Mouse (Mus musculus) stomach, embryonic 15.5 days (tissue): ENCODE measurements around the gene Car10. TPM values are rescaled to one million over a fixed set of nuclear protein-coding genes. Genes with fewer than 3 reads are reported as not detected.

Source experiments
- ATAC-seq: fragments of 200-750 bp; cut with Nextera tagmentation; 2 replicates; pipeline ENCODE4 v1.8.0; 2017; ENCODE audit warnings: low read depth, moderate number of reproducible peaks, moderate TSS enrichment; ENCODE audit not compliant: insufficient read depth, low FRiP score
- H3K27ac ChIP-seq: fragments of 300-500 bp; sonication (generic); 2 replicates; pipeline ENCODE4 v1.5.1; 2015; ENCODE audit warnings: mild to moderate bottlenecking, inconsistent platforms
- H3K27me3 ChIP-seq: fragments of 300-500 bp; sonication (generic); replicated peaks from 2 replicates; pipeline ENCODE4 v1.6.1; 2015; ENCODE audit warnings: inconsistent platforms
- H3K36me3 ChIP-seq: fragments of 300-500 bp; sonication (generic); 2 replicates; pipeline ENCODE4 v1.6.1; 2015; ENCODE audit warnings: inconsistent platforms
- H3K4me1 ChIP-seq: fragments of 300-500 bp; sonication (generic); 2 replicates; pipeline ENCODE4 v1.6.1; 2015; ENCODE audit warnings: inconsistent platforms
- H3K4me2 ChIP-seq: fragments of 300-500 bp; sonication (generic); 2 replicates; pipeline ENCODE4 v1.6.1; 2015; ENCODE audit warnings: mild to moderate bottlenecking, inconsistent platforms
- H3K4me3 ChIP-seq: fragments of 300-500 bp; sonication (generic); replicated peaks from 2 replicates; pipeline ENCODE4 v1.5.1; 2015; ENCODE audit warnings: inconsistent platforms
- H3K9ac ChIP-seq: fragments of 300-500 bp; sonication (generic); 2 replicates; pipeline ENCODE4 v1.6.1; 2015; ENCODE audit warnings: inconsistent platforms
- H3K9me3 ChIP-seq: fragments of 300-500 bp; sonication (generic); 2 replicates; pipeline ENCODE4 v1.6.1; 2016; ENCODE audit warnings: inconsistent platforms
- WGBS: fragments of 180-500 bp; shearing (Covaris S2); methylation state at CpG from one replicate; pipeline ENCODE4 v1.1.7; 2015; 5-methylcytosine and 5-hydroxymethylcytosine counted together
- polyA plus RNA-seq: library from polyadenylated mRNA; unstranded; fragments of >200 nt; fragmentation: Nextera tagmentation; extraction: Ambion mirVana; gene quantifications from 2 replicates; pipeline ENCODE4 v1.2.1, GENCODE M21; 2015

Gene Car10
- polyA plus RNA-seq, 1 experiment from 2014 or later = 0.40 TPM

- H3K4me3 ChIP-seq = no peak overlapping the region
- no peaks in the 10 kb centered on the region for H3K27me3 ChIP-seq
- H3K4me2 ChIP-seq = no peak overlapping the region
- no peak for ATAC-seq
- no peaks in the 10 kb centered on the region for H3K9me3 ChIP-seq
- no peaks in the 10 kb centered on the region for H3K4me1 ChIP-seq
- WGBS = 72% methylated on average over 3 of the region's 3 CpGs
- H3K27ac ChIP-seq = no peak overlapping the region
- H3K9ac ChIP-seq = no peak overlapping the region
- no peaks in the 10 kb centered on the region for H3K36me3 ChIP-seq
Observed at GRCm38 (mm10) chr11:93565756-93566155, 467.9 kb downstream of the Car10 start.

GRCm38 (mm10) chr11:93571917-93572641 is 474.3 kb downstream of the Car10 start:
- no peaks in the 10 kb centered on the region for H3K9me3 ChIP-seq
- H3K4me1 ChIP-seq = no peaks in the 10 kb centered on the region
- no peaks in the 10 kb centered on the region for H3K36me3 ChIP-seq
- no peaks in the 10 kb centered on the region for H3K27me3 ChIP-seq
- WGBS = 71% methylated on average over 11 of the region's 11 CpGs
- no peak for ATAC-seq
- no peak overlapping the region for H3K9ac ChIP-seq
- no peak overlapping the region for H3K4me2 ChIP-seq
- no peak overlapping the region for H3K27ac ChIP-seq
- no peak overlapping the region for H3K4me3 ChIP-seq

GRCm38 (mm10) chr11:93577441-93577840 is 479.6 kb downstream of the Car10 start:
- Histone ChIP-seq H3K4me3 (no peak overlapping the region), H3K4me2 (no peak overlapping the region), H3K4me1 (no peaks in the 10 kb centered on the region), H3K9me3 (no peaks in the 10 kb centered on the region), H3K9ac (no peak overlapping the region), H3K36me3 (no peaks in the 10 kb centered on the region), H3K27ac (no peak overlapping the region), H3K27me3 (no peaks in the 10 kb centered on the region)
- ATAC-seq = no peak
- 85% methylated on average over 2 of the region's 2 CpGs for WGBS

- H3K36me3 ChIP-seq = no peaks in the 10 kb centered on the region
- H3K27me3 ChIP-seq = no peaks in the 10 kb centered on the region
- no peak overlapping the region for H3K4me3 ChIP-seq
- no peaks in the 10 kb centered on the region for H3K9me3 ChIP-seq
- H3K9ac ChIP-seq = no peak overlapping the region
- no peak overlapping the region for H3K4me2 ChIP-seq
- H3K27ac ChIP-seq = no peak overlapping the region
- 100% methylated on average over 1 of the region's 1 CpGs for WGBS
- no peaks in the 10 kb centered on the region for H3K4me1 ChIP-seq
- ATAC-seq = no peak
Observed at GRCm38 (mm10) chr11:93579626-93580025, 481.8 kb downstream of the Car10 start.

- H3K27ac ChIP-seq = no peak overlapping the region
- H3K9ac ChIP-seq = no peak overlapping the region
- no peak for ATAC-seq
- no peaks in the 10 kb centered on the region for H3K4me1 ChIP-seq
- 39% methylated on average over 4 of the region's 4 CpGs for WGBS
- no peaks in the 10 kb centered on the region for H3K9me3 ChIP-seq
- no peak overlapping the region for H3K4me3 ChIP-seq
- H3K4me2 ChIP-seq = no peak overlapping the region
- H3K27me3 ChIP-seq = no peaks in the 10 kb centered on the region
- H3K36me3 ChIP-seq = no peaks in the 10 kb centered on the region
Observed at GRCm38 (mm10) chr11:93581326-93581725, 483.5 kb downstream of the Car10 start.

- H3K4me3 ChIP-seq = no peak overlapping the region
- no peaks in the 10 kb centered on the region for H3K4me1 ChIP-seq
- H3K27me3 ChIP-seq = no peaks in the 10 kb centered on the region
- no peak overlapping the region for H3K9ac ChIP-seq
- ATAC-seq = no peak
- no peaks in the 10 kb centered on the region for H3K36me3 ChIP-seq
- WGBS = 82% methylated on average over 4 of the region's 4 CpGs
- no peak overlapping the region for H3K4me2 ChIP-seq
- no peaks in the 10 kb centered on the region for H3K9me3 ChIP-seq
- no peak overlapping the region for H3K27ac ChIP-seq
Observed at GRCm38 (mm10) chr11:93587788-93588187, 490.0 kb downstream of the Car10 start.

GRCm38 (mm10) chr11:93590652-93591051 is 492.8 kb downstream of the Car10 start:
- Histone ChIP-seq H3K27me3 (no peaks in the 10 kb centered on the region), H3K36me3 (no peaks in the 10 kb centered on the region), H3K9ac (no peak overlapping the region), H3K9me3 (no peaks in the 10 kb centered on the region), H3K27ac (no peak overlapping the region), H3K4me2 (no peak overlapping the region), H3K4me3 (no peak overlapping the region), H3K4me1 (no peaks in the 10 kb centered on the region)
- ATAC-seq = no peak
- WGBS = 62% methylated on average over 3 of the region's 3 CpGs

- no peaks in the 10 kb centered on the region for H3K27me3 ChIP-seq
- H3K4me3 ChIP-seq = no peak overlapping the region
- no peak overlapping the region for H3K4me2 ChIP-seq
- no peaks in the 10 kb centered on the region for H3K9me3 ChIP-seq
- ATAC-seq = no peak
- no peak overlapping the region for H3K27ac ChIP-seq
- H3K36me3 ChIP-seq = no peaks in the 10 kb centered on the region
- WGBS = 19% methylated on average over 2 of the region's 2 CpGs
- no peak overlapping the region for H3K9ac ChIP-seq
- H3K4me1 ChIP-seq = no peaks in the 10 kb centered on the region
Observed at GRCm38 (mm10) chr11:93594033-93594432, 496.2 kb downstream of the Car10 start.

- 66% methylated on average over 4 of the region's 4 CpGs for WGBS
- ATAC-seq = no peak
- H3K4me3 ChIP-seq = no peak overlapping the region
Observed at GRCm38 (mm10) chr11:93598175-93598574, 500.3 kb downstream of the Car10 start.

GRCm38 (mm10) chr11:93599755-93600154 is 501.9 kb downstream of the Car10 start:
- 76% methylated on average over 3 of the region's 3 CpGs for WGBS
- no peak overlapping the region for H3K27ac ChIP-seq
- H3K4me3 ChIP-seq = no peak overlapping the region
- ATAC-seq = no peak
- no peak overlapping the region for H3K9ac ChIP-seq
- H3K36me3 ChIP-seq = no peaks in the 10 kb centered on the region
- no peak overlapping the region for H3K4me2 ChIP-seq
- H3K9me3 ChIP-seq = no peaks in the 10 kb centered on the region
- no peaks in the 10 kb centered on the region for H3K4me1 ChIP-seq
- H3K27me3 ChIP-seq = no peaks in the 10 kb centered on the region

More at GRCm38 (mm10) chr11:93598175-93598574, 500.3 kb downstream of the Car10 start:
- H3K27ac ChIP-seq = no peak overlapping the region
- no peak overlapping the region for H3K4me2 ChIP-seq
- H3K36me3 ChIP-seq = no peaks in the 10 kb centered on the region
- no peaks in the 10 kb centered on the region for H3K9me3 ChIP-seq
- no peaks in the 10 kb centered on the region for H3K4me1 ChIP-seq
- no peak overlapping the region for H3K9ac ChIP-seq
- no peaks in the 10 kb centered on the region for H3K27me3 ChIP-seq

GRCm38 (mm10) chr11:93603575-93603974 is 505.7 kb downstream of the Car10 start:
- no peak for ATAC-seq
- no peaks in the 10 kb centered on the region for H3K9me3 ChIP-seq
- H3K36me3 ChIP-seq = no peaks in the 10 kb centered on the region
- H3K4me1 ChIP-seq = no peaks in the 10 kb centered on the region
- H3K4me3 ChIP-seq = no peak overlapping the region
- no peak overlapping the region for H3K27ac ChIP-seq
- no peak overlapping the region for H3K9ac ChIP-seq
- no peaks in the 10 kb centered on the region for H3K27me3 ChIP-seq
- no peak overlapping the region for H3K4me2 ChIP-seq
- WGBS = 90% methylated on average over 1 of the region's 1 CpGs

GRCm38 (mm10) chr11:93607111-93607510 is 509.3 kb downstream of the Car10 start:
- Histone ChIP-seq H3K27me3 (no peaks in the 10 kb centered on the region), H3K36me3 (no peaks in the 10 kb centered on the region), H3K4me3 (no peak overlapping the region), H3K9me3 (no peaks in the 10 kb centered on the region), H3K27ac (no peak overlapping the region), H3K4me2 (no peak overlapping the region), H3K9ac (no peak overlapping the region), H3K4me1 (no peaks in the 10 kb centered on the region)
- WGBS = 83% methylated on average over 1 of the region's 1 CpGs
- no peak for ATAC-seq

GRCm38 (mm10) chr11:93608716-93609115 is 510.9 kb downstream of the Car10 start:
- Histone ChIP-seq H3K9me3 (no peaks in the 10 kb centered on the region), H3K9ac (no peak overlapping the region), H3K36me3 (no peaks in the 10 kb centered on the region), H3K4me1 (no peaks in the 10 kb centered on the region), H3K27ac (no peak overlapping the region), H3K27me3 (no peaks in the 10 kb centered on the region), H3K4me3 (no peak overlapping the region), H3K4me2 (no peak overlapping the region)
- ATAC-seq = no peak
- WGBS = 71% methylated on average over 7 of the region's 7 CpGs
